Mouse (Mus musculus): ENCODE results near the gene Csad. TPM values are rescaled to one million over a fixed set of nuclear protein-coding genes. Genes with fewer than 3 reads are reported as not detected.
A peak's percentile ranks its signal among the peaks of the same experiment; 100 is the strongest.
"Not testable (repeated sequence)": the region's sequence is repeated elsewhere in the genome, so short reads cannot be mapped to it uniquely, and the experiment has no call there.

Csad gene
- polyA plus RNA-seq, 1 experiment from 2014 or later = 32.1 TPM

DNA sequence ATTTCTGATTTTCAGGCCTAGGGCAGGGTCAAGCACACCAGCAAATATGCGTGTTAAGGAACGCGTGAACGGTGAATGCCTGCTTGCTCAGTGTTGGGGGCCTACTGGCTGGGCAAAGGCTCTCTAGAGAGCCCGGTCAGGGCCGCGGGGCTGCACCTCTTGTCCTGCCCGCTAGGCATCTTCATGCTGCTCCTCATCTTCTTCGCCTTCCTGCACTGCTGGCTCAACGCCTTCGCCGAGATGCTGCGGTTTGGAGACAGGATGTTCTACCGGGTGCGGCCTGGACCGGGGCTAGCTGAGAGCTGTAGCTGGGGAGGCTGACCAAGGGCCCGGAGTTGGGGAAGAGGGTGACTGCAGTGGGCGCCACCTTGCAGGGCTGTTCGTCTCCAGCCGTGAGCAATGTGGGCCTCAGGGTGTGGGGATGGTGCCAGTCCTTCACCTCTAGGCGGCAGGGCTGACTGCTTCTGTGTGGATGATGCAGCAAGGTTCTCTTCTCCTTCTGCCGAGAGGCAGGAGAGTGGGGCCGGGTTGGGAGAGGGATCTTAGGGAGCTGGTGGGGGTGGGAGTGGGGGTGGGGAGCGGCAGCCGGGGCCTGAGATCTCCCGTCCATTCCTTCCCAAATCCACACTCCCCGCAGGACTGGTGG is 44.0 kb downstream of the Csad start:
- 62% methylated on average over 25 of the region's 27 CpGs for WGBS

GRCm38 (mm10) chr15:102156836-102157235 is 47.7 kb downstream of the Csad start:
- no peaks in the 10 kb centered on the region for H3K9me3 ChIP-seq (ENCODE audit: control insufficient read depth, low read length)
- WGBS = 45% methylated on average over 20 of the region's 20 CpGs
- H3K4me3 ChIP-seq (ENCODE audit: low read depth, low read length) = no peak overlapping the region
- TF ChIP-seq CTCF (IDR thresholded peaks at IDR 0.05; ENCODE audit: low read depth) (no peak), EP300 (optimal IDR thresholded peaks at IDR 0.05) (no peak)
- no peak overlapping the region for H3K27ac ChIP-seq (replicated peaks)
- H3K27me3 ChIP-seq (ENCODE audit: control insufficient read depth, insufficient read depth, low read length) = no peaks in the 10 kb centered on the region
- no peak overlapping the region for H3K9ac ChIP-seq (ENCODE audit: low read length)
- DNase-seq (ENCODE audit: low spot score) (no peak), ATAC-seq (ENCODE audit: low FRiP score, low TSS enrichment) (0 out of 2 replicates have a peak, but pooled peaks have one; percentile 24)
- H3K4me2 ChIP-seq (replicated peaks; ENCODE audit: low read depth) = no peak overlapping the region
- no peaks in the 10 kb centered on the region for H3K4me1 ChIP-seq (replicated peaks; ENCODE audit: control insufficient read depth, insufficient read depth)
- no peaks in the 10 kb centered on the region for H3K36me3 ChIP-seq (ENCODE audit: control insufficient read depth, insufficient read depth, low read length)

More for the DNA sequence above, 44.0 kb downstream of the Csad start:
- TF ChIP-seq EP300 (optimal IDR thresholded peaks at IDR 0.05) (no peak), CTCF (IDR thresholded peaks at IDR 0.05; ENCODE audit: low read depth) (no peak)
- DNase-seq (ENCODE audit: low spot score) = no peak
- Histone ChIP-seq H3K4me2 (replicated peaks; ENCODE audit: low read depth) (no peak overlapping the region), H3K27me3 (ENCODE audit: control insufficient read depth, insufficient read depth, low read length) (no peaks in the 10 kb centered on the region), H3K36me3 (ENCODE audit: control insufficient read depth, insufficient read depth, low read length) (no peaks in the 10 kb centered on the region), H3K4me3 (ENCODE audit: low read depth, low read length) (no peak overlapping the region), H3K27ac (replicated peaks) (no peak overlapping the region), H3K9me3 (ENCODE audit: control insufficient read depth, low read length) (no peaks in the 10 kb centered on the region), H3K9ac (ENCODE audit: low read length) (no peak overlapping the region), H3K4me1 (replicated peaks; ENCODE audit: control insufficient read depth, insufficient read depth) (no peaks in the 10 kb centered on the region)
- ATAC-seq (ENCODE audit: low FRiP score, low TSS enrichment) = 0 out of 2 replicates have a peak, but pooled peaks have one; percentile 8

DNA sequence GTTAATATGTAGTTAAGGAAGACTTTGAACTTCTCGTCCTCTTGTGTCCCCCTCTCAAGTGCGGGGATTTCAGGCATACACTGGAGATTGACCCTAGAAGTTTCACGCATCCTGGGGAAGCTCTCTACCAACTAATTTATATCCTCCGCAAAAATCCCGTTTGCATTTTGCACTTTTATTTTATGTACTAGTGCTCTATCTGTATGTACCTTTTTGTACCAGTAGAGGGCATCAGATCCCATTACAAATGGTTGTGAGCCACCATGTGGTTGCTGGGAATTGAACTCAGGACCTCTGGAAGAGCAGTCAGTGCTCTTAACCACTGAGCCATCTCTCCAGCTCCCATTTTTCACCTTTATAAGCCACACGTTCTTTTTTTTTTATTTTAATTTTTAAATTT is 49.5 kb downstream of the Csad start:
- not testable (repeated sequence) for H3K27me3 ChIP-seq (ENCODE audit: control insufficient read depth, insufficient read depth, low read length); DNase-seq (ENCODE audit: low spot score); H3K27ac ChIP-seq (replicated peaks); H3K4me2 ChIP-seq (replicated peaks; ENCODE audit: low read depth); ATAC-seq (ENCODE audit: low FRiP score, low TSS enrichment); H3K4me1 ChIP-seq (replicated peaks; ENCODE audit: control insufficient read depth, insufficient read depth); H3K36me3 ChIP-seq (ENCODE audit: control insufficient read depth, insufficient read depth, low read length); H3K9me3 ChIP-seq (ENCODE audit: control insufficient read depth, low read length); H3K9ac ChIP-seq (ENCODE audit: low read length); H3K4me3 ChIP-seq (ENCODE audit: low read depth, low read length)
- peak; percentile 38 for TF ChIP-seq CTCF (IDR thresholded peaks at IDR 0.05; ENCODE audit: low read depth)
- 93% methylated on average over 6 of the region's 6 CpGs for WGBS

DNA sequence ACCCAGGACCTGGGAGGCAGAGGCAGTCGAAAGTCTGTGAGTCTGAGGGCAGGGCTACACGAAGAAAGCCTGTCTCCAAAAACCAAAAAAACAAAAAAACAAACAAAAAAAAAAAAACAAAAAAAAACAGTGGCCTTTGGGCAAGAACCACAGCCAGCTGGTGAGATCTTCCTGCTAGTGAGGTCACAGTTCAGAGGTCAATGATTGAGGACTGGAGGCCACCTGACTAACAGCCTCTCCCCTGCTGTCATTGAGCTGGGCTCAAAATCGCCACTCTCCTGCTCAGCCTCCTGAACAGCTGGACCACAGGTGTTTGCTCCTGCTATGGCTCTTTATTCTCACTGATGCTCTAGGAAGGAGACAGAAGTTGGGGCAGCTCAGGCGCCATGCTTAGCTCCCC is 51.9 kb downstream of the Csad start:
- Histone ChIP-seq H3K36me3 (ENCODE audit: control insufficient read depth, insufficient read depth, low read length) (no peaks in the 10 kb centered on the region), H3K4me3 (ENCODE audit: low read depth, low read length) (no peak overlapping the region), H3K27me3 (ENCODE audit: control insufficient read depth, insufficient read depth, low read length) (no peaks in the 10 kb centered on the region), H3K27ac (replicated peaks) (no peak overlapping the region), H3K4me1 (replicated peaks; ENCODE audit: control insufficient read depth, insufficient read depth) (no peaks in the 10 kb centered on the region), H3K9me3 (ENCODE audit: control insufficient read depth, low read length) (no peaks in the 10 kb centered on the region), H3K9ac (ENCODE audit: low read length) (no peak overlapping the region), H3K4me2 (replicated peaks; ENCODE audit: low read depth) (no peak overlapping the region)
- TF ChIP-seq EP300 (optimal IDR thresholded peaks at IDR 0.05) (no peak), CTCF (IDR thresholded peaks at IDR 0.05; ENCODE audit: low read depth) (no peak)
- ATAC-seq (ENCODE audit: low FRiP score, low TSS enrichment) (no peak), DNase-seq (ENCODE audit: low spot score) (no peak)
- WGBS = 52% methylated on average over 4 of the region's 4 CpGs

- Histone ChIP-seq H3K9me3 (ENCODE audit: control insufficient read depth, low read length) (no peaks in the 10 kb centered on the region), H3K9ac (ENCODE audit: low read length) (peak within 1 kb of the TSS; percentile 41), H3K27me3 (ENCODE audit: control insufficient read depth, insufficient read depth, low read length) (no peaks in the 10 kb centered on the region), H3K4me3 (ENCODE audit: low read depth, low read length) (no peak within 1 kb of the TSS), H3K27ac (replicated peaks) (peak within 1 kb of the TSS; percentile 86), H3K4me1 (replicated peaks; ENCODE audit: control insufficient read depth, insufficient read depth) (no peaks in the 10 kb centered on the region), H3K36me3 (ENCODE audit: control insufficient read depth, insufficient read depth, low read length) (no peaks in the 10 kb centered on the region), H3K4me2 (replicated peaks; ENCODE audit: low read depth) (peak within 1 kb of the TSS; percentile 29)
- DNase-seq (ENCODE audit: low spot score) (peak; percentile 76), ATAC-seq (ENCODE audit: low FRiP score, low TSS enrichment) (peak; percentile 82)
- WGBS = 34% methylated on average over 20 of the region's 20 CpGs
- TF ChIP-seq CTCF (IDR thresholded peaks at IDR 0.05; ENCODE audit: low read depth) (no peak), EP300 (optimal IDR thresholded peaks at IDR 0.05) (no peak)
Observed at GRCm38 (mm10) chr15:102150301-102151135, 54.0 kb downstream of the Csad start, which contains the start of gene Soat2. Gene Soat2, plus strand, starts transcription at chr15:102150526.

DNA sequence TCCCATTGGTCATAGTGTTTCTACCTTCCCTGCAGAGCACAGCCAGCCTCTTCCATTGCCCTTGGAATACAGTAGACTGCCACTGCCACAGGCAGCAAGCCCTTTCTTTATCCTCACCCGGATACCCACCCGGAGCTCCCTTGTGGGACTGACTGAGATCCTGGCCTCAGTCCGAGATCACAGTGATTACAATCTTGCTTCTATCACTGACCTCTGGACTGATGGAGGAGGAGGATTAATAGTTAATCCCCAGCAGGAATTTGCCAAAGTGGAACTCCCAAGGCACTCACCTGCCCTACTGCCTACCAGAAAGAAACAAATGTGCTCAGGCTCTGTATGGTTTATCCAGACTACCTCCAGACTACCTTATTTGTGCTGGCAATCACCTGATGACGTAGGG is 55.0 kb downstream of the Csad start:
- no peak for TF ChIP-seq EP300 (optimal IDR thresholded peaks at IDR 0.05)
- TF ChIP-seq CTCF (IDR thresholded peaks at IDR 0.05; ENCODE audit: low read depth) = no peak
- no peak overlapping the region for H3K4me2 ChIP-seq (replicated peaks; ENCODE audit: low read depth)
- ATAC-seq (ENCODE audit: low FRiP score, low TSS enrichment) = no peak
- H3K36me3 ChIP-seq (ENCODE audit: control insufficient read depth, insufficient read depth, low read length) = no peaks in the 10 kb centered on the region
- H3K9me3 ChIP-seq (ENCODE audit: control insufficient read depth, low read length) = no peaks in the 10 kb centered on the region
- no peak overlapping the region for H3K4me3 ChIP-seq (ENCODE audit: low read depth, low read length)
- H3K9ac ChIP-seq (ENCODE audit: low read length) = no peak overlapping the region
- WGBS = 39% methylated on average over 4 of the region's 4 CpGs
- H3K4me1 ChIP-seq (replicated peaks; ENCODE audit: control insufficient read depth, insufficient read depth) = peaks cover 1% of the 10 kb centered on the region; the same call in 1 of the 2 replicates
- H3K27ac ChIP-seq (replicated peaks) = peak overlapping the region; percentile 86; the same call in 1 of the 2 replicates
- H3K27me3 ChIP-seq (ENCODE audit: control insufficient read depth, insufficient read depth, low read length) = no peaks in the 10 kb centered on the region
- no peak for DNase-seq (ENCODE audit: low spot score)

Measured in stomach, postnatal 0 days (tissue).